Comparison of ENCODE assay signal across 16 mouse cellular contexts in genomic region chr3:24852936-24853335, GRCm38 (mm10).
"Had no signal": no experiment of that assay in that cellular context is flagged by ENCODE, and none has a peak within 500 bp of the region (broad histone marks: within the 10 kb centered on the region; RNA-seq: fewer than 3 reads in every experiment).

No protein-coding gene starts in this region.

- H3K4me1 ChIP-seq: neural tube, embryonic 13.5 days; neural tube, embryonic 15.5 days; stomach, embryonic 15.5 days had no signal

- DNase-seq: retina, postnatal 1 day; right cerebral cortex, adult 18-20 months; right cerebral cortex, postnatal 14 days; right cerebral cortex, postnatal 25 days; right cerebral cortex, postnatal 4 days; spleen, adult 18-20 months; thymus, adult 18-20 months; thymus, adult 2 months; thymus, postnatal 14 days; thymus, postnatal 25 days; thymus, postnatal 36 days; thymus, postnatal 4 days had no signal

- H3K27me3 ChIP-seq: neural tube, embryonic 13.5 days; neural tube, embryonic 15.5 days; stomach, embryonic 15.5 days had no signal

- H3K9ac ChIP-seq: neural tube, embryonic 13.5 days; neural tube, embryonic 15.5 days; stomach, embryonic 15.5 days had no signal

- H3K27ac ChIP-seq: neural tube, embryonic 13.5 days; neural tube, embryonic 15.5 days; stomach, embryonic 15.5 days; stomach, postnatal 0 days had no signal

- H3K4me3 ChIP-seq: neural tube, embryonic 13.5 days; neural tube, embryonic 15.5 days; stomach, embryonic 15.5 days had no signal

- H3K36me3 ChIP-seq: neural tube, embryonic 13.5 days; neural tube, embryonic 15.5 days; stomach, embryonic 15.5 days had no signal

- H3K9me3 ChIP-seq: neural tube, embryonic 13.5 days; neural tube, embryonic 15.5 days; stomach, embryonic 15.5 days had no signal
